Mouse (Mus musculus): ENCODE measurements around the gene Bcl7a.

DNA sequence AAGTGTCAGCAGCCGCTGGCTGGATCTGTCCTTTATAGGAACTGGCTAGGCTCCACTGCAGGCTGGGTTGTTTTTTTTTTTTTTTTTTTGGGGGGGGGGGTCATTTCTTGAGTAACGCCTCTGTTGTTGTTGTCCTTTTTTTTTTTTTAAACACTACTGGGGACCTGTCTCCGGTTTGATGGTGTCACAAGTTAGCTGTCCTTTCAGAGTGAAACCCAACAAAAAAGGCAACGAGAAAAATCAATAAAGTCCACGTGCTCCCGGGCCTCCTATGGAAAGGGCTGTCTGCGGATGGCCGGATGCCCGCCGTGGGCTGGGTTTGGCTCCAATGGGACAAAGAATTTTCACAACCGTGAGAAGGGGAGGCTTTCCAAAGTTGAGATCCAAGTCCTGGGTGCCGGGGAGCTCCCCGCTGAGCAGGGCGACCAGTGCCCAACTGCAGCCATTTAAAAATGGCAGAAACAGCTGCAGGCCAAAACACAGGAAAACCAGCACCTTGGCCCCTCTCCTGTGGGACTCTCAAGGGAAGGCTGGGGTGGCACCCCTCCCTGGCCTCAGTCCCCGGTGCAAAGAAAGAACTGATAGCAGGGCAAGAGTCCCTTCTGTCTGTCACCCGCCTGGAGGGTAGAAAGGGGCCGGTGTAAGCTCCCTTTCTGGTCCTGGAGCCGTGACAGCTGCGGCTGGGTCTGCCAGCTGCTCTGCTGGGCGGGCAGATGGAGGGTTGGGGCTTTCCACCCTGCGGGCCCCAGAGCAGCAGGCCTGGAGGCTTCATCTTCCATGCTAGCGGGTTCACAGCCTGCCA lies 2.4 kb downstream of the Bcl7a start:
- no peak for TF ChIP-seq CTCF (IDR thresholded peaks at IDR 0.05; ENCODE audit: low read depth, low read length)
- no peak for TF ChIP-seq POLR2A (IDR thresholded peaks at IDR 0.05; ENCODE audit: borderline replicate concordance, low read depth, low read length)

Data from bone marrow macrophage, adult 2 months (primary cell).